Mouse (Mus musculus): ENCODE measurements around the gene Hspb1.

Gene Hspb1

GRCm38 (mm10) chr5:135887675-135888102, at the start of gene Hspb1:
Hspb1 (plus strand) TSS chr5:135887919.
- DNase-seq (ENCODE audit: low spot score in 2 of 2): no peak

GRCm38 (mm10) chr5:135841651-135842050, 46.1 kb upstream of the Hspb1 start:
- DNase-seq (ENCODE audit: low spot score in 2 of 2): no peak

GRCm38 (mm10) chr5:135843418-135843817, 44.3 kb upstream of the Hspb1 start:
- no peak for DNase-seq (ENCODE audit: low spot score in 2 of 2)

GRCm38 (mm10) chr5:135845676-135846320, 41.9 kb upstream of the Hspb1 start:
- DNase-seq (ENCODE audit: low spot score in 2 of 2): no peak

GRCm38 (mm10) chr5:135847460-135847859, 40.3 kb upstream of the Hspb1 start:
- no peak for DNase-seq (ENCODE audit: low spot score in 2 of 2)

- no peak for DNase-seq (ENCODE audit: low spot score in 2 of 2)
Measured at GRCm38 (mm10) chr5:135847881-135848280, 39.8 kb upstream of the Hspb1 start.

GRCm38 (mm10) chr5:135851024-135851423, 36.7 kb upstream of the Hspb1 start:
- peak in 1 of 2 experiments; percentile 39 for DNase-seq (ENCODE audit: low spot score in 2 of 2)

GRCm38 (mm10) chr5:135851481-135851880, 36.2 kb upstream of the Hspb1 start:
- no peak for DNase-seq (ENCODE audit: low spot score in 2 of 2)

- no peak for DNase-seq (ENCODE audit: low spot score in 2 of 2)
Measured at GRCm38 (mm10) chr5:135852421-135852820, 35.3 kb upstream of the Hspb1 start.

- DNase-seq (ENCODE audit: low spot score in 2 of 2): no peak
Measured at GRCm38 (mm10) chr5:135853731-135854130, 34.0 kb upstream of the Hspb1 start.

- peak in 1 of 2 experiments; percentile 79 for DNase-seq (ENCODE audit: low spot score in 2 of 2)
Measured at GRCm38 (mm10) chr5:135855156-135855555, 32.6 kb upstream of the Hspb1 start.

- DNase-seq (ENCODE audit: low spot score in 2 of 2): no peak
Measured at GRCm38 (mm10) chr5:135866662-135867061, 21.1 kb upstream of the Hspb1 start.

- DNase-seq (ENCODE audit: low spot score in 2 of 2): peak in 1 of 2 experiments; percentile 46
Measured at GRCm38 (mm10) chr5:135867637-135868593, 19.8 kb upstream of the Hspb1 start.

- DNase-seq (ENCODE audit: low spot score in 2 of 2): no peak
Measured at GRCm38 (mm10) chr5:135868653-135869052, 19.1 kb upstream of the Hspb1 start.

- no peak for DNase-seq (ENCODE audit: low spot score in 2 of 2)
Measured at GRCm38 (mm10) chr5:135869661-135870423, 17.9 kb upstream of the Hspb1 start.

GRCm38 (mm10) chr5:135870505-135870904, 17.2 kb upstream of the Hspb1 start:
- no peak for DNase-seq (ENCODE audit: low spot score in 2 of 2)

GRCm38 (mm10) chr5:135872996-135873395, 14.7 kb upstream of the Hspb1 start:
- DNase-seq (ENCODE audit: low spot score in 2 of 2): no peak

GRCm38 (mm10) chr5:135873753-135874152, 14.0 kb upstream of the Hspb1 start:
- no peak for DNase-seq (ENCODE audit: low spot score in 2 of 2)

GRCm38 (mm10) chr5:135877180-135877579, 10.5 kb upstream of the Hspb1 start:
- peak in 1 of 2 experiments; percentile 60 for DNase-seq (ENCODE audit: low spot score in 2 of 2)

GRCm38 (mm10) chr5:135877831-135878231, 9.9 kb upstream of the Hspb1 start:
- DNase-seq (ENCODE audit: low spot score in 2 of 2): no peak

- DNase-seq (ENCODE audit: low spot score in 2 of 2): no peak
Measured at GRCm38 (mm10) chr5:135879449-135880158, 8.1 kb upstream of the Hspb1 start.

Measured in left cerebral cortex, adult 9 months (tissue).